Mouse (Mus musculus): ENCODE data around the gene Chga.
A peak's percentile ranks its signal among the peaks of the same experiment; 100 is the strongest.

Gene Chga

DNA sequence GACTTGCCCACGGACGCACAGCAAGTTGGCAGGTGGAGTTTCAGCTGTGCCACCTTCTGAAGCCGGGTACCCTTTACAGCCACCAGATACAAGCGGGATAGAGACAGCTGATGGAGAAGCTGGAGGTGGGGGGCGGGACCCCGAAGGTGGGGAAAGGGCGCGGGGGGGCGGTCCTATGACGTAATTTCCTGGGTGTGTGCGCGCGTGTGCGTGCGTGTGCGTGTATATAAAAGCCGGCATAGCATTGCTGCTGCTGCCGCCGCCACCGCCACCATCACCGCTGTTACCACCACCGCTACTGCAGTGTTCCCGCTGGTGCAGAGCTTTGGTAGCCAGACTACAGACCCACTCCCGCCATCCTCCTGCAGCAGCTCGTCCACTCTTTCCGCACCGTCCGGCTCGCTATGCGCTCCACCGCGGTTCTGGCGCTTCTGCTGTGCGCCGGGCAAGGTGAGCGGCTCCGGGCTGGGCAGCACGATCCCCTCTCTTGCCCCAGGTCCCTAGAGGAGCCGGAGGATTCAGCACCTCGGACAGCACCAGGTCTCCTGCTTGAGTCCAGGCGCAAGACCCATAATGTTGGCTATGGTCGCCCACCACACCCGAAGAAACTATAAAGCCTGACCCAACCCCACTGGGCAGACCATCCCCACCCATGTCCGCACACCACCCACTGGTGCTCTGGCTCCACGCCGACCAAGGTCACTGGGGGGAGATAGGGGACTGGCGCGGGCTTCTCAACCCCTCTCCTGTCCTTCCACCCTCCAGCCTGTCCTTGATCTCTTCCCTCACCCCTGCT, at the start of gene Chga:
Gene Chga (plus strand): TSS at position 249 of the 796 bp plus-strand sequence.
- DNase-seq, result peak; percentile 35 to 52

DNA sequence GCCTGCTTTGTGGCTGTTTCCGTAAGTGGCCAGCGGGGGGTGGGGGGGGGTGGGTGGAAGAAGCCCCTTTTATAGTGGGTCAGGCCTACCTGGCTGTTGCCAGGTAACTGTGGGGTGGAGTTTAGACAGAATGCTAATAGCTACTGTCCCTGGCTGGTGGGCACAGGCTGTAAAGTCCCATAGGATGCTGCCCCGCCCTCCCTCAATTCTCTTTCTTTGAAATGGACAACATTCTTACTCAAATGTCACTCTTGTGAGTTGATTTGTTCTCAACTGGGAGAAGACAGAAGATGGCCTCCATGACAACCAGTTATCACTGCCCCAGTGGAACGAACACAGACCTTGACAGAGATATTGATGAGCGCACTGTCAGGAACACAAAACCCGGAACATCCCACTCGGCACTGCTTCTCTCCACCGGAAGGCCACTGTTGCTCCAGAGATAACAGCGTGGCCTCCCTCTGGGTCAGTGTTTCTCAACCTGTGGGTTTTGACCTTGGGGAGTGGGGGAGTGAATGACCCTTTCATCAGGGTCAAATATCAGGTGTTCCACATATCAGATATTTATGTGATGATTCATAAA, 49.5 kb upstream of the Chga start:
- DNase-seq, result no peak

GRCm38 (mm10) chr12:102505949-102506348, 48.8 kb upstream of the Chga start:
- no peak for DNase-seq

DNA sequence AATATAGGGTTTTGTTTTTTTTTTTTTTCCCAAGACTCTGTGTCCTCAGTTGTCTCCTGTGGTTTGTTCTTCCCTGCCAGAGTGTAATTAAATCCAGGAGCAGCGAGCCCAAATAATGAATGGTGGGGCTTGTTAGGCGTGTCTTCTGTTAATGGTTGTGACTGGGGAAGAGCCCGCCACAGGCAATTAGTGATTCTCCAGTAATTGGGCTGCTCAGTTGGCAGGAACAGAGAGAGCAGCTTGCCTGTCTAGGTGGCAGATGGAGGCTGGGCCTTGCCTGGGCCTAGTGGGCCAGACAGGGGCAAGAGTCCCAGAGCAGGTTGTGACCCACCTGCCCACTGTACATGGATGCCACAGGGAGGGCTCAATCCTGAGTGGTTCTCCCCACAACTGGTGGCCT, 43.4 kb upstream of the Chga start:
- no peak for DNase-seq

DNA sequence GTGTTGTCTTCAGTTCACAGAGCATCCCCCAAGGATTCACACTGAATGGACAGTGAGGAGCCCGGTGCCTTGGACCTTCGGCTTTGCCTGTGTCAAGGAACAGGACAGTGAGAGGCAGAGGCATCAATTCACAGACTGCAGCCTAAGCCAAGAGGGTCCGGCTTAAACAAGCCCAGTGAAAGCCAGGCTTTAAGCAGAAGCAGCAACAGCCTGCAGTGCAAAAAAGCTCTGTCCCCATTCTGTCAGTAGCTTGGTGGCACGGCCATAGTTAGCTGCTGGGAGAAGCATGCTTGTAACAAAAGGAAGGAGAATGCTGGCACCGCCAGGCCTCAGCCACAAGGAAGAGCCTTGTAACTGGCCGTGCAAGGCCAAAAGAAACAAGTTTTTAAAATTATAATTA, 40.6 kb upstream of the Chga start:
- DNase-seq, result no peak

GRCm38 (mm10) chr12:102514751-102515150, 40.0 kb upstream of the Chga start:
- DNase-seq, result no peak

DNA sequence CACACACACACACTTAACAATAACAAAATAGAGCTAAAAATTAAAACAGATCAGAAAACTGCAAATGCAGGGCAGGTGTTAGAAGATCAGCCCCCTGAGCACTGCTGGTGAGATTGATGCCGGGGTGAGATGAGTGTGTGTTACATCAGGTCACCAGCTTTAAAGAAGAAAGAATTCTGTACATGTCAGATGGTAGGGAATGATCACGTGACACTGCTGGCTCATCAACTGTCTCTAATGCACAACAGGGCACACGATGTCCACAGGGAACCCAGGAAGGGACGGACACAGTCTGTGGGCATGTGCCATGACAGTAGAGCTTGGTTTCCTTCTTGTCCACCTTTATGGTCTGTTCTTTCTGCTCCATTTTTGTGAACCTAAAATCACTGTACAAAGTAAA, 38.6 kb upstream of the Chga start:
- no peak for DNase-seq

GRCm38 (mm10) chr12:102517647-102518046, 37.1 kb upstream of the Chga start:
- DNase-seq, result no peak

DNA sequence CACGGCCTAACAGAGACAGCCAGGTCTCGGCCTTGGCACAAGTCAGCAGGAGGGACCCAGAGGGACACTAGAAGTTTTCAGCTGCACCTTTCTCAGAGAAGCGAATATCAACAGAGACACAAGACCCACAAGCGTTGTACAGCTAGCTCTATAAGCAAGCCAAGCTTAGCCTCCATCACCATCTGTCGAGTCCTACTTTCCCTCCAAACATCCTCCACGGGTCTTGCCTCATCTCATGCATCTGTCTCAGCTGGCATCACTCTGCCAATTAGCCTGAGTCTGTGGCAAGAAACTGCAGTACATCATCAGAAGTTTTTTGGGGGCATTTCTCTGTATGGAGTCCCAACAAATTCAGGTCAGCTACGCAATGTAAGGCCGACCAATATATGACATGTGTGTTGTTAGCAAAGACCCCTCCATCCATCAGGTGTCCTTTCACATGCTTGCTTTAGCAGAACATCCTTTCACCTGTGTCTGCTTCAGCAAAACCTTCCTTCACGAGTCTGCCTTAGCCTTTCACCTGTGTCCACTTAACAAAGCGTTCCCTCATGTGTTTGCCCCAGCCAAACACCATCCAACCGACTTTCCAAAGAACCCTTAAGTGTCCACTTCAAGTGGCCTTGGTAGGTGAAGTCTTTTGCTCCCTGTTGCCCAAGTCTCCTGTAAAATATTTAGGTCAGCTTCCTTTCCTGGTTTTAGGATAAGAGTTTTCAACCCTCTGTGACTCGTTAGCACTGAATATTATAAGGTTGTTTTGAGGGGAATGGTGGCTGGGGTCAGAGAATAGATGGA, 34.6 kb upstream of the Chga start:
- peak; percentile 57 to 77 for DNase-seq

- DNase-seq, result peak; percentile 70 to 81
Measured at GRCm38 (mm10) chr12:102521777-102522319, 32.9 kb upstream of the Chga start.

DNA sequence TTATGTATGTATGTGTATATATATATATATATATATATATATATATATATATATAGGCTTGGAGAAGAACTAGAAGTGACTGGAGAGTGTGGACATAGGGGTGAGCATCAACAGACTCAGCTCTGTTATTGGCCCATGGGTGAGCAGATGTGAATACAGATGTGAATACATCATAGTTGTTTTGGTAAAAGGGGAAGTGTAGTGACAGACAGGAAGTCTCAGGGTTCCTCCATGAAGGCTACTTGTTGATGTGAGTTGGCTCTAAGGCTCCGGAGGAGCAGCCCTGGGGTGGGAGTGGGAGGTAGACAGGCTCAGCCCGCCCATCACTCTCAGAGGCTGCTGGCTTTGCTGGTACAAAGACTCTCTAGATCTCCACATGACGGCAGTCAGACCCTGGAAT, 30.6 kb upstream of the Chga start:
- no peak for DNase-seq

DNA sequence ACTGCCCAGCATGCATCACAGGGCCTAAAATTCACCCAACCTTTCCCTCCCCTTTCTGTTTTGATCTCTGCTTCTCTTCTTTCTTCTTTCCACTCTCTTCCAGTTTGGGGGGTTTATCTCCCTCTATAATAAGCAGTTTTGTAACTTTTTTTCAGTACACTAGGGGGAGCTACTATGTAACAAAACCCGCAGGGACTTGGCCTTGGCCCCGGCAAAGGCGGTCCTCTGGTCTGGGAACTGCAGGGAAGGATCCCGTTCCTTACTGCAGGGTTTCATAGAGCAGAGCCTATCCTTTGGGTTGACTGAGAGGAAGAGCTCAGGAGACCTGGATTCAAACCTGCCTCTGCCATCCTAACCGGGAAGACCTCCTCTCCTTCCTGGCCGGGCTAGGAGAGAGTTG, 30.0 kb upstream of the Chga start:
- DNase-seq, result peak; percentile 18 to 46

GRCm38 (mm10) chr12:102527989-102528388, 26.8 kb upstream of the Chga start:
- DNase-seq, result no peak

- no peak for DNase-seq
Measured at GRCm38 (mm10) chr12:102535796-102536195, 19.0 kb upstream of the Chga start.

DNA sequence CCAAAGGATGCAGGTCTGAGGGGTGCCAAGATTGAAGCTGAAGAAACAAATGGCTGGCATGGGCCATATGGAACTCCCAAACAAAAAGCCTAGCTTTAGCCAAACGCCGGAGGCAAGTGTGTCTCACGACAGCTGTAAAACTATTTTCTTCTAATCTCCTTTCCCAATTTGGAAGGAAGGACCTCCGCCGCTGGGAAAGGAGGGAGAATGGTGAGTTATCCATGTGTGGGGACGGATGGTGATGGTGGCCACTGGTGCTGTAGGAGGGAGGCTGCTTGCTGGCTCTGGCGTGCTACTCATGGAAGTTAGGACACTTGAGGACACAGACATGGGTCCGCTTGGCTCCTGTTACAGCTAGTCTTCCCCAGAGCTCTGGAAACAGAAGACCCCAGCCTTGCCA, 14.5 kb upstream of the Chga start:
- DNase-seq, result no peak

DNA sequence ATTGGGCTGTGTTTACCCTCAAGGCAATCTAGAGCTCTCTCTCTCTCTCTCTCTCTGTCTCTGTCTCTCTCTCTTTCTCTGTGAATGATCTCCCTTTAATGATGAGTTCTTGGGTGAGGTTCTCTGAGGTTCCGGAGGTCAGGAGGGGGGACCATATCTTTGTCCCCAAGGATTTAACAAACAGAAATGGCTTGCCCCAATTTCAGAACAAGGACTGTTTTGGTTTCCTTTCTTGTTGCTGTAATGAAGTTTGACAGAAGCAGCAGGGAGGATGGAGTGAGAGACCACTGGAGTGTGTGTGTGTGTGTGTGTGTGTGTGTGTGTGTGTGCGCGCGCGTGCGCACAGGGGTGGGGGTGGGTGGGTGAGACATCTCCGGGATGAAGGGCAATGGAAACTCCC, 13.6 kb upstream of the Chga start:
- no peak for DNase-seq

- DNase-seq, result no peak
Measured at GRCm38 (mm10) chr12:102545122-102545521, 9.6 kb upstream of the Chga start.

GRCm38 (mm10) chr12:102550529-102550928, 4.2 kb upstream of the Chga start:
- peak; percentile 47 to 59 for DNase-seq

GRCm38 (mm10) chr12:102551186-102551585, 3.6 kb upstream of the Chga start:
- no peak for DNase-seq

GRCm38 (mm10) chr12:102552001-102552400, 2.8 kb upstream of the Chga start:
- DNase-seq, result no peak

DNA sequence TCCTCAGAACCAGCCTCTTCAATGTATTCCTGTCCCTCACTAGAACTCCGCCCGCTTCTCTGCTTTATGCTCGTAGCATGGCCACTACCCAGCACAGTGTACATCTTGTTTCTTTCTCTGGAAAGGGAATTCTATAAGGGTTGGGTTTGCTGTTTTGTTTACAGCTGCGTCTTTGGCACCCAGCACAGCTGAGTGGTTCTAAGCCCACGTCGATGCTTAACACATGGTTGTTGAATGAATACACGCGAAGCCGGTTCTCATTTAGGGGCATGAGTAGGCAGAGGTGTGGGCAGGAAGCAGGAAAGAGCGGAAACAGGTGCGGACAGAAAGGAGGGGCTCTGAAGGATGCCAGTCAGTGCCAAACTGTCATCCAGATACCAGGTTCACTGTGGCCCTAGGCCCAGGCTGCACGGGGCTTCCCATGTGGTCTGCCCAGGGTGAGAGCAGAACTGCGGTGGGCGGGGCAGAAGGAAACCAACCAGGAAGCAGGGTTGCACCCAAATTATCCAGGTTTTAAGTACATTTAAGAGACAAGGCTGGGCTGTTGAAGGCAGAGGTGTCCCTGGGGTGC, 979 bp upstream of the Chga start:
- DNase-seq, result no peak

- no peak for DNase-seq
Measured at GRCm38 (mm10) chr12:102555850-102556249, 1.1 kb downstream of the Chga start.

GRCm38 (mm10) chr12:102557372-102557771, 2.6 kb downstream of the Chga start:
- DNase-seq, result no peak
